Mouse (Mus musculus) CD8-positive naive resting alpha-beta T cell, adult 2 months (primary cell): ENCODE data around the gene Gpx7.

Experiments used
- DNase-seq, 2 experiments: peaks; one replicate each; pipeline ENCODE4 v3.0.0; 2022; ENCODE audit warnings: low read depth in 2 of 2, low spot score in 2 of 2

Gpx7 gene

DNA sequence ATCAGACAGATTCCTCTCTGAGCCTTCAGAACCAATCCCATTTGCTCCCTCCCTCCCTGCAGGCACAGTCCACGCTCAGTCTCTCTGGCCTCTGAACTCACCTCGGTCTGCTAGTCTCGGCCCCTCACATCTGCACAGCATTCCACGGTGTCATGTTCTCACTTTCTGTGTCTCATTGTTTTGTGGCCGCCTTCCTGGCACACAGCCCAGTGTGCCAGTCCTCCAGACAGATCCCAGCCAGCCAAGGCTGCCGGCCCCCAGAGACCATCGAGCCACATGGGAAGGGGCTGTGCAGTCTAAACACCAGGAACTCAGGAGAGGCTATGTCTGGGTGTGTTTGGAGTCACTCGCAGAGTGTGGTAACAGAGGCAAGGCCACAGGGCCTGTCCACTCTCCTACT lies 55.9 kb downstream of the Gpx7 start:
- DNase-seq: no peak
